Comparison of ENCODE assay signal across 9 mouse cellular contexts in genomic region chr9:106356323-106356844, GRCm38 (mm10). TPM values are rescaled to one million over a fixed set of nuclear protein-coding genes. Genes with fewer than 3 reads are reported as not detected.
DNase-seq lines count a peak whose midpoint lies in the region; ATAC-seq and TF ChIP-seq lines count a peak whose summit lies in the region.
"Had no signal": no experiment of that assay in that cellular context is flagged by ENCODE, and none has a peak within 500 bp of the region (broad histone marks: within the 10 kb centered on the region; RNA-seq: fewer than 3 reads in every experiment).

No protein-coding gene starts in this region.

- no peak overlapping the region for H3K9ac ChIP-seq in hindbrain, embryonic 11.5 days (ENCODE audit: low read depth, low read length)
- H3K9ac ChIP-seq in hindbrain, embryonic 16.5 days (ENCODE audit: low read depth, low read length) = no peak overlapping the region
- no peak overlapping the region for H3K9ac ChIP-seq in heart, postnatal 0 days (replicated peaks; ENCODE audit: low read depth, low read length)
- H3K9ac ChIP-seq in liver, embryonic 15.5 days = no peak overlapping the region

- WGBS in hindbrain, embryonic 11.5 days = 53% methylated on average over 10 of the region's 10 CpGs
- 78% methylated on average over 10 of the region's 10 CpGs for WGBS in hindbrain, embryonic 16.5 days
- WGBS in heart, postnatal 0 days = 65% methylated on average over 10 of the region's 10 CpGs
- WGBS in liver, embryonic 15.5 days (ENCODE audit: insufficient replicate concordance) = 44% methylated on average over 10 of the region's 10 CpGs

- TF ChIP-seq CTCF in heart, postnatal 0 days (IDR thresholded peaks at IDR 0.05; ENCODE audit: low read depth) = no peak

- TF ChIP-seq EP300 in heart, postnatal 0 days (IDR thresholded peaks at IDR 0.05; ENCODE audit: low read depth) = peak; percentile 68; the same call in 1 of the 2 replicates

- no peak overlapping the region for H3K27ac ChIP-seq in hindbrain, embryonic 11.5 days (ENCODE audit: low read depth, low read length)
- H3K27ac ChIP-seq in hindbrain, embryonic 16.5 days (ENCODE audit: low read depth, low read length) = no peak overlapping the region
- H3K27ac ChIP-seq in heart, postnatal 0 days (ENCODE audit: low read depth) = no peak overlapping the region
- H3K27ac ChIP-seq in liver, embryonic 15.5 days (replicated peaks) = no peak overlapping the region

- no peaks in the 10 kb centered on the region for H3K27me3 ChIP-seq in hindbrain, embryonic 11.5 days (ENCODE audit: control insufficient read depth, insufficient read depth, low read length)
- H3K27me3 ChIP-seq in hindbrain, embryonic 16.5 days (replicated peaks; ENCODE audit: control insufficient read depth, insufficient read depth, low read length) = no peaks in the 10 kb centered on the region
- no peaks in the 10 kb centered on the region for H3K27me3 ChIP-seq in heart, postnatal 0 days (ENCODE audit: control insufficient read depth, insufficient read depth, low read length)
- H3K27me3 ChIP-seq in liver, embryonic 15.5 days = no peaks in the 10 kb centered on the region

- H3K4me3 ChIP-seq in hindbrain, embryonic 11.5 days (ENCODE audit: low read depth, low read length) = no peak overlapping the region
- H3K4me3 ChIP-seq in hindbrain, embryonic 16.5 days (ENCODE audit: low read length) = no peak overlapping the region
- no peak overlapping the region for H3K4me3 ChIP-seq in heart, postnatal 0 days (ENCODE audit: low read depth, low read length)
- H3K4me3 ChIP-seq in liver, embryonic 15.5 days (replicated peaks) = no peak overlapping the region

- H3K9me3 ChIP-seq in hindbrain, embryonic 11.5 days (ENCODE audit: control insufficient read depth, low read length) = no peaks in the 10 kb centered on the region
- H3K9me3 ChIP-seq in hindbrain, embryonic 16.5 days (ENCODE audit: control insufficient read depth, low read length) = no peaks in the 10 kb centered on the region
- no peaks in the 10 kb centered on the region for H3K9me3 ChIP-seq in heart, postnatal 0 days (replicated peaks; ENCODE audit: control insufficient read depth, low read length)
- H3K9me3 ChIP-seq in liver, embryonic 15.5 days (replicated peaks) = no peaks in the 10 kb centered on the region

- peak; percentile 39; the same call in 1 of the 2 replicates for ATAC-seq in hindbrain, embryonic 11.5 days (ENCODE audit: low FRiP score)
- no peak for ATAC-seq in hindbrain, embryonic 16.5 days
- ATAC-seq in heart, postnatal 0 days (ENCODE audit: insufficient read depth, low read depth) = no peak
- ATAC-seq in liver, embryonic 15.5 days (ENCODE audit: insufficient read depth) = 0 out of 2 replicates have a peak, but pooled peaks have one; percentile 5

- H3K4me1 ChIP-seq in hindbrain, embryonic 11.5 days (replicated peaks; ENCODE audit: control insufficient read depth, insufficient read depth, low read length) = no peaks in the 10 kb centered on the region
- no peaks in the 10 kb centered on the region for H3K4me1 ChIP-seq in hindbrain, embryonic 16.5 days (ENCODE audit: control insufficient read depth, insufficient read depth, low read depth, low read length)
- H3K4me1 ChIP-seq in heart, postnatal 0 days (ENCODE audit: control insufficient read depth, insufficient read depth) = no peaks in the 10 kb centered on the region
- peaks cover 5% of the 10 kb centered on the region for H3K4me1 ChIP-seq in liver, embryonic 15.5 days (replicated peaks)

- DNase-seq in hindbrain, embryonic 11.5 days (ENCODE audit: low spot score) = peak; percentile 48
- peak; percentile 78 for DNase-seq in embryo, embryonic 10 days (ENCODE audit: low spot score)
- DNase-seq in heart, postnatal 0 days (ENCODE audit: low spot score) = no peak
- no peak for DNase-seq in gastrocnemius, postnatal 25 days
- no peak for DNase-seq in layer of hippocampus, postnatal 10 days (ENCODE audit: low spot score in 2 of 2)
- no peak for DNase-seq in cerebellum, adult 9-11 months
- DNase-seq: left cerebral cortex, postnatal 4 days had no signal

- H3K36me3 ChIP-seq in hindbrain, embryonic 11.5 days (ENCODE audit: control insufficient read depth, insufficient read depth, low read length) = no peaks in the 10 kb centered on the region
- no peaks in the 10 kb centered on the region for H3K36me3 ChIP-seq in hindbrain, embryonic 16.5 days (ENCODE audit: control insufficient read depth, insufficient read depth, low read length)
- H3K36me3 ChIP-seq in heart, postnatal 0 days (replicated peaks; ENCODE audit: control insufficient read depth, insufficient read depth, low read length) = no peaks in the 10 kb centered on the region
- no peaks in the 10 kb centered on the region for H3K36me3 ChIP-seq in liver, embryonic 15.5 days (replicated peaks)

- H3K4me2 ChIP-seq in hindbrain, embryonic 11.5 days (replicated peaks; ENCODE audit: low read depth, low read length) = no peak overlapping the region
- no peak overlapping the region for H3K4me2 ChIP-seq in hindbrain, embryonic 16.5 days (ENCODE audit: low read length)
- no peak overlapping the region for H3K4me2 ChIP-seq in heart, postnatal 0 days (ENCODE audit: low read depth, low read length)
- H3K4me2 ChIP-seq in liver, embryonic 15.5 days = no peak overlapping the region

RNA-seq across cellular contexts. Expression of gene Dusp7, which starts 12.0 kb away (rescaled TPM):
- polyA plus RNA-seq in hindbrain, embryonic 11.5 days (2014; fragmentation: Nextera tagmentation; extraction: Ambion mirVana) = 25.0 and 25.8 TPM in 2 replicates
- polyA plus RNA-seq in hindbrain, embryonic 16.5 days (2015; fragmentation: Nextera tagmentation; extraction: Ambion mirVana) = 12.5 and 13.1 TPM in 2 replicates
- 46.9 and 47.7 TPM in 2 replicates for total RNA-seq in heart, postnatal 0 days (2014; rRNA removed; ENCODE audit: low replicate concordance)
- 9.1 and 10.3 TPM in 2 replicates for polyA plus RNA-seq in heart, postnatal 0 days (2015; fragmentation: Nextera tagmentation; extraction: Ambion mirVana)
- 3.4 and 5.1 TPM in 2 replicates for polyA plus RNA-seq in liver, embryonic 15.5 days (2015; fragmentation: Nextera tagmentation; extraction: Ambion mirVana)
- total RNA-seq in gastrocnemius, postnatal 25 days (2021) = 10 to 100 TPM; 13.8 to 31.7 TPM
- total RNA-seq in layer of hippocampus, postnatal 10 days (2021) = 10 to 100 TPM; 58.7 to 64.2 TPM

Comparison
In these comparisons a context has a peak if more than half of its experiments do, and no peak if none do; other contexts are left out.
1. ATAC-seq: peak in hindbrain, embryonic 11.5 days (single experiment) and liver, embryonic 15.5 days (single experiment); none in hindbrain, embryonic 16.5 days (single experiment) and heart, postnatal 0 days (single experiment).
2. DNase-seq: peak in hindbrain, embryonic 11.5 days (single experiment) and embryo, embryonic 10 days (single experiment); none in heart, postnatal 0 days (single experiment), gastrocnemius, postnatal 25 days (single experiment), layer of hippocampus, postnatal 10 days (0 of 2) and cerebellum, adult 9-11 months (single experiment).